Comparison of ENCODE assay signal across 10 mouse cellular contexts in genomic region chr7:3299941-3300617, GRCm38 (mm10). TPM values are rescaled to one million over a fixed set of nuclear protein-coding genes. Genes with fewer than 3 reads are reported as not detected.
DNase-seq lines count a peak whose midpoint lies in the region; ATAC-seq and TF ChIP-seq lines count a peak whose summit lies in the region.
"Had no signal": no experiment of that assay in that cellular context is flagged by ENCODE, and none has a peak within 500 bp of the region (broad histone marks: within the 10 kb centered on the region; RNA-seq: fewer than 3 reads in every experiment).

No protein-coding gene starts in this region.

- 45% methylated on average over 7 of the region's 7 CpGs for WGBS in heart, postnatal 0 days
- 50% methylated on average over 7 of the region's 7 CpGs for WGBS in stomach, postnatal 0 days

- DNase-seq in heart, postnatal 0 days (ENCODE audit: low spot score), result no peak
- DNase-seq in heart, postnatal 4 days, result no peak
- DNase-seq in thymus, postnatal 4 days, result peak; percentile 31
- no peak for DNase-seq in thymus, postnatal 14 days
- peak; percentile 26 for DNase-seq in brain, embryonic 14.5 days (ENCODE audit: low read depth)
- no peak for DNase-seq in stomach, postnatal 0 days (ENCODE audit: low spot score)
- no peak for DNase-seq in spleen, adult 18-20 months
- DNase-seq in urinary bladder, postnatal 14 days (ENCODE audit: low spot score), result no peak

- H3K36me3 ChIP-seq in heart, postnatal 0 days (replicated peaks; ENCODE audit: control insufficient read depth, insufficient read depth, low read length), result peaks cover 46% of the 10 kb centered on the region
- peaks cover 24% of the 10 kb centered on the region for H3K36me3 ChIP-seq in stomach, postnatal 0 days (ENCODE audit: control insufficient read depth, insufficient read depth, low read length)

- peaks cover 14% of the 10 kb centered on the region for H3K27me3 ChIP-seq in heart, postnatal 0 days (ENCODE audit: control insufficient read depth, insufficient read depth, low read length)
- H3K27me3 ChIP-seq in stomach, postnatal 0 days (ENCODE audit: control insufficient read depth, insufficient read depth, low read length), result no peaks in the 10 kb centered on the region; the same call in 1 of the 2 replicates

- TF ChIP-seq EP300 in heart, postnatal 0 days (IDR thresholded peaks at IDR 0.05; ENCODE audit: low read depth), result no peak
- TF ChIP-seq EP300 in stomach, postnatal 0 days (optimal IDR thresholded peaks at IDR 0.05), result no peak

- no peak overlapping the region for H3K4me3 ChIP-seq in heart, postnatal 0 days (ENCODE audit: low read depth, low read length)
- H3K4me3 ChIP-seq in stomach, postnatal 0 days (ENCODE audit: low read depth, low read length), result no peak overlapping the region
- H3K4me3 ChIP-seq: megakaryocyte, embryonic 14.5 days had no signal

- H3K9ac ChIP-seq in heart, postnatal 0 days (replicated peaks; ENCODE audit: low read depth, low read length), result no peak overlapping the region
- H3K9ac ChIP-seq in stomach, postnatal 0 days (ENCODE audit: low read length), result no peak overlapping the region

- H3K4me1 ChIP-seq in heart, postnatal 0 days (ENCODE audit: control insufficient read depth, insufficient read depth), result peaks cover 28% of the 10 kb centered on the region
- 0 out of 2 replicates have a peak, but pooled peaks cover 5% of the 10 kb centered on the region for H3K4me1 ChIP-seq in stomach, postnatal 0 days (replicated peaks; ENCODE audit: control insufficient read depth, insufficient read depth)

- no peak for TF ChIP-seq POLR2A in brain, embryonic 14.5 days (IDR thresholded peaks at IDR 0.05; ENCODE audit: borderline replicate concordance, extremely low read depth, insufficient read depth, insufficient read length, poor library complexity, severe bottlenecking)

- H3K4me2 ChIP-seq in heart, postnatal 0 days (ENCODE audit: low read depth, low read length), result no peak overlapping the region
- H3K4me2 ChIP-seq in stomach, postnatal 0 days (replicated peaks; ENCODE audit: low read depth), result no peak overlapping the region

- H3K9me3 ChIP-seq in heart, postnatal 0 days (replicated peaks; ENCODE audit: control insufficient read depth, low read length), result no peaks in the 10 kb centered on the region
- H3K9me3 ChIP-seq in stomach, postnatal 0 days (ENCODE audit: control insufficient read depth, low read length), result no peaks in the 10 kb centered on the region
- H3K9me3 ChIP-seq: megakaryocyte, embryonic 14.5 days had no signal

- no peak overlapping the region for H3K27ac ChIP-seq in heart, postnatal 0 days (ENCODE audit: low read depth)
- H3K27ac ChIP-seq in stomach, postnatal 0 days (replicated peaks), result no peak overlapping the region

- TF ChIP-seq CTCF in heart, postnatal 0 days (IDR thresholded peaks at IDR 0.05; ENCODE audit: low read depth), result peak; percentile 35
- TF ChIP-seq CTCF in brain, embryonic 14.5 days (IDR thresholded peaks at IDR 0.05; ENCODE audit: borderline replicate concordance, extremely low read depth, insufficient read depth, insufficient read length), result peak; percentile 22; the same call in 1 of the 2 replicates
- TF ChIP-seq CTCF in stomach, postnatal 0 days (IDR thresholded peaks at IDR 0.05; ENCODE audit: low read depth), result peak; percentile 62

- no peak for ATAC-seq in heart, postnatal 0 days (ENCODE audit: insufficient read depth, low read depth)
- ATAC-seq in stomach, postnatal 0 days (ENCODE audit: low FRiP score, low TSS enrichment), result no peak

RNA-seq across cellular contexts. Expression of gene Prkcg, which starts 11.1 kb away (rescaled TPM):
- total RNA-seq in heart, postnatal 0 days (2014; rRNA removed; ENCODE audit: low replicate concordance), result 1.8 and 4.2 TPM in 2 replicates
- polyA plus RNA-seq in heart, postnatal 0 days (2015; fragmentation: Nextera tagmentation; extraction: Ambion mirVana), result 0.30 and 0.40 TPM in 2 replicates
- 1 to 10 TPM; 5.7 to 8.5 TPM for total RNA-seq in heart, postnatal 4 days (2021)
- polyA plus RNA-seq in brain, embryonic 14.5 days (2012; rRNA removed), result 4.0 and 5.6 TPM in 2 replicates
- polyA plus RNA-seq in stomach, postnatal 0 days (2015; fragmentation: Nextera tagmentation; extraction: Ambion mirVana), result 0.13 and 0.24 TPM in 2 replicates
- total RNA-seq: hematopoietic stem cell, adult 5-6 weeks had no signal

RNA-seq across cellular contexts. Expression of gene Myadm, which starts 11.2 kb away (rescaled TPM):
- 223 and 238 TPM in 2 replicates for total RNA-seq in heart, postnatal 0 days (2014; rRNA removed; ENCODE audit: low replicate concordance)
- 119 and 123 TPM in 2 replicates for polyA plus RNA-seq in heart, postnatal 0 days (2015; fragmentation: Nextera tagmentation; extraction: Ambion mirVana)
- 100 to 1,000 TPM; 299 to 315 TPM for total RNA-seq in heart, postnatal 4 days (2021)
- 55.6 and 62.7 TPM in 2 replicates for polyA plus RNA-seq in brain, embryonic 14.5 days (2012; rRNA removed)
- polyA plus RNA-seq in stomach, postnatal 0 days (2015; fragmentation: Nextera tagmentation; extraction: Ambion mirVana), result 94.0 and 97.7 TPM in 2 replicates

RNA-seq across cellular contexts. Expression of gene Cacng7, which starts 32.7 kb away (rescaled TPM):
- total RNA-seq in heart, postnatal 0 days (2014; rRNA removed; ENCODE audit: low replicate concordance), result 4.0 and 6.3 TPM in 2 replicates
- 0.15 and 0.29 TPM in 2 replicates for polyA plus RNA-seq in heart, postnatal 0 days (2015; fragmentation: Nextera tagmentation; extraction: Ambion mirVana)
- 1 to 10 TPM; 6.9 to 7.4 TPM for total RNA-seq in heart, postnatal 4 days (2021)
- 145 and 171 TPM in 2 replicates for polyA plus RNA-seq in brain, embryonic 14.5 days (2012; rRNA removed)
- 0.69 and 0.79 TPM in 2 replicates for polyA plus RNA-seq in stomach, postnatal 0 days (2015; fragmentation: Nextera tagmentation; extraction: Ambion mirVana)
- total RNA-seq: hematopoietic stem cell, adult 5-6 weeks had no signal

RNA-seq across cellular contexts. Expression of gene Nlrp12, which starts 50.5 kb away (rescaled TPM):
- under 0.01 TPM in 1 of 2 replicates, not detected in the other for total RNA-seq in heart, postnatal 0 days (2014; rRNA removed; ENCODE audit: low replicate concordance)
- 0.01 TPM in 2 replicates for polyA plus RNA-seq in heart, postnatal 0 days (2015; fragmentation: Nextera tagmentation; extraction: Ambion mirVana)
- total RNA-seq in heart, postnatal 4 days (2021), result under 1 TPM; 0.07 TPM
- not detected in 2 replicates for polyA plus RNA-seq in brain, embryonic 14.5 days (2012; rRNA removed)
- 0.01 TPM in 1 of 2 replicates, not detected in the other for polyA plus RNA-seq in stomach, postnatal 0 days (2015; fragmentation: Nextera tagmentation; extraction: Ambion mirVana)

Comparison
In these comparisons a context has a peak if more than half of its experiments do, and no peak if none do; other contexts are left out.
1. DNase-seq: peak in thymus, postnatal 4 days (single experiment) and brain, embryonic 14.5 days (single experiment); none in heart, postnatal 0 days (single experiment), heart, postnatal 4 days (single experiment), thymus, postnatal 14 days (single experiment), stomach, postnatal 0 days (single experiment), spleen, adult 18-20 months (0 of 2) and urinary bladder, postnatal 14 days (single experiment).
2. RNA of gene Cacng7, which starts 32.7 kb away (polyA plus RNA-seq): 145 to 171 TPM in brain, embryonic 14.5 days; 0.69 to 0.79 TPM in stomach, postnatal 0 days and 0.15 to 0.29 TPM in heart, postnatal 0 days; every median in the first group is over 10 times any median in the second.
3. Peak in every context shown above with its lines, with median percentiles within 50 percentile points of each other: CTCF ChIP-seq.